Mouse (Mus musculus): Measurements from ENCODE around the gene Serpinb3b.
"Not testable (repeated sequence)": the region's sequence is repeated elsewhere in the genome, so short reads cannot be mapped to it uniquely, and the experiment has no call there.

GRCm38 (mm10) chr1:107217276-107217675 is 60.9 kb downstream of the Serpinb3b start:
- not testable (repeated sequence) for TF ChIP-seq E2F4 (IDR thresholded peaks at IDR 0.05; ENCODE audit: borderline replicate concordance, low read depth, low read length); USF2 (IDR thresholded peaks at IDR 0.05; ENCODE audit: borderline replicate concordance in 1 of 2, insufficient read depth in 1 of 2, low read depth in 1 of 2, low read length in 2 of 2); POLR2A (IDR thresholded peaks at IDR 0.05; ENCODE audit: control insufficient read depth in 1 of 2, insufficient read depth in 1 of 2, low read depth in 1 of 2, low read length in 2 of 2, poor library complexity in 1 of 2); UBTF (IDR thresholded peaks at IDR 0.05; ENCODE audit: borderline replicate concordance, insufficient read depth, low read depth, low read length); ZMIZ1 (IDR thresholded peaks at IDR 0.05; ENCODE audit: low read depth, low read length); MAX (IDR thresholded peaks at IDR 0.05; ENCODE audit: low read length); RCOR1 (IDR thresholded peaks at IDR 0.05; ENCODE audit: low read depth, low read length)
